Mouse (Mus musculus) stomach, postnatal 0 days (tissue): Measurements from ENCODE around the gene Sumo3.

ENCODE experiments used
- CTCF ChIP-seq: IDR thresholded peaks from 2 replicates; pipeline ENCODE4 v1.5.1; 2016; ENCODE audit warnings: antibody characterized with exemption, low read depth, mild to moderate bottlenecking, moderate library complexity
- EP300 ChIP-seq: optimal IDR thresholded peaks from 2 replicates; pipeline ENCODE3; 2016; ENCODE audit warnings: antibody characterized with exemption

- TF ChIP-seq CTCF = no peak
- TF ChIP-seq EP300 = no peak
Measured at GRCm38 (mm10) chr10:77647461-77647860, 41.6 kb downstream of the Sumo3 start.
